Mouse (Mus musculus) right cerebral cortex, adult 18-20 months (tissue): ENCODE data around the gene Hsd17b13.
A peak's percentile ranks its signal among the peaks of the same experiment; 100 is the strongest.
"Not testable (repeated sequence)": the region's sequence is repeated elsewhere in the genome, so short reads cannot be mapped to it uniquely, and the experiment has no call there.

Experiments
- DNase-seq: peaks from one replicate; pipeline ENCODE4 v3.0.0; 2022; ENCODE audit warnings: mixed read lengths

Hsd17b13 gene

GRCm38 (mm10) chr5:103977297-103977696 lies at the start of gene Hsd17b13:
Gene Hsd17b13, minus strand, starts transcription at chr5:103977410.
- DNase-seq = no peak

- no peak for DNase-seq
These were observed 48.1 kb upstream of the Hsd17b13 start for GRCm38 (mm10) chr5:104025245-104025854.

- DNase-seq = no peak
These were observed 47.6 kb upstream of the Hsd17b13 start for GRCm38 (mm10) chr5:104024762-104025161.

DNA sequence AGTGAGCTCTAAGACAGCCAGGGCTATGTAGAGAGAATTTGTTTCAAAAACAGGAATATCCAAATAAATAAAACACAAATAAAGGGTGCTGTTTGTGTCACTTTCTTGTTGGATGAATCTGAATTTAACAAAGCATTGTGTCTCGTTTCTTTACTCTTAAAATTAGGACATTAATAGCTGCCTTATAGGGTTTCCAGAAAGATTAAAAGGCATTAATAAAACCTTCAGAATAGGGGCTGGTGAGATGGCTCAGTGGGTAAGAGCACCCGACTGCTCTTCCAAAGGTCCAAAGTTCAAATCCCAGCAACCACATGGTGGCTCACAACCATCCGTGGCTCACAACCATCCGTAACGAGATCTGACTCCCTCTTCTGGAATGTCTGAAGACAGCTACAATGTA lies 47.0 kb upstream of the Hsd17b13 start:
- not testable (repeated sequence) for DNase-seq

- no peak for DNase-seq
These were observed 46.2 kb upstream of the Hsd17b13 start for GRCm38 (mm10) chr5:104023289-104024020.

DNA sequence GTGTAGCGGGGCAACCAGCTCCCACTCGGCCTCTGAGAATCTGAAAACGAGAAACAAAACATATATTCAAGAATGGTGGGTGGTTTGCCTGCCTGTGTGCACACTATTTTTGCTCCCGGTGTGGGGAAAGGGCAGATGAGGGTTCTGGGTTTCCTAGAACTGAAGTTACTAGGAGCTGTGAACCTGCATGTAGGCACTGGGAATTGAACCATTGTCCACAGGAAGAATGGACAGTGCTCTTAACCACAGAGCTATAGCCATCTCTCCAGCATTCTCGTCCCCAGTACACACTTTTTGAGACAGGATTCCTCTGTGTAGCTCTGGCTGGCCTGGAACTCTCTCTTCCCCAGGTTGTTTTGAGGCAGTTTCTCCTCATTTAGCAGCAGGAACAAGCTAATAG lies 45.3 kb upstream of the Hsd17b13 start:
- DNase-seq = no peak

GRCm38 (mm10) chr5:104021597-104022378 lies 44.6 kb upstream of the Hsd17b13 start, which contains the start of gene Hsd17b11:
Gene Hsd17b11, minus strand, starts transcription at chr5:104021919.
- DNase-seq = peak; percentile 71

GRCm38 (mm10) chr5:104011419-104011818 lies 34.2 kb upstream of the Hsd17b13 start:
- DNase-seq = no peak

DNA sequence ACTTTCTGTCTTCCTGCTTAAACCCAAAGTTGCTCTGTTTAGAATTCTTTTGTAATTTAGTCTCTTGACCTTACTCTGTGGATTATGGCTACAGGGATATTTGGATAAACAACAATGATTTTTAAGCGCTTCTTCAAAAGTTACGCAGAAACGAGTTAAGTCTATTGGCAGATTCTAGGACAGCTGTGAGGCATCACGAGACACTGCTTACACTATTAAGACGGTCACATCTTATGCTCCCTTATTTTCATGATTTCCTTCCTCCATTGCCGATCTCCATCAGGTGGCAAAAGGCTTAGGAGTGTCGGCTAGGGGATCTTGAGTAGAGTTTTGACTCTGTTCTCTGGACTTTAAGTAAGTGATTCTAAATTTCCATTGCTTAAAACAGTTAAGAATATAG lies 33.1 kb upstream of the Hsd17b13 start:
- DNase-seq = no peak

DNA sequence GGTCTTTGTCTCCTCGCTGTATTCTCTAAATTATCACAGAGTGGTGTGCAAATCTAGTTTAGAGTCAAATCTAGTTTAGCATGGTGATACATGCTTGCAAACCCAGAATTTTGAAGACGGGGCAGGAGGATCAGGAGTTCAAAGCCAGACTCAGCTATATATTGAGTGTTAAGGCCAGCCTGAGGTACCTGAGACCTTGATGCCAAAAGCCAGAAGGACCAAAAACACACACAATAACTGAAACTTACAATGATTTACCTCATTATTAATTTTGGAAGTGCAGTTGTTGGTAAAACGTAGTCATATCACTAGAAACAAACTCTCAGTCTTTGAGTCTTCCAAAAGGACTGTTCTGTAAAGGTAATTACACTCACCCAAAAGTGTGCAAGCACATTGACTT lies 32.2 kb upstream of the Hsd17b13 start:
- DNase-seq = no peak

GRCm38 (mm10) chr5:104007801-104008200 lies 30.6 kb upstream of the Hsd17b13 start:
- no peak for DNase-seq

GRCm38 (mm10) chr5:104006811-104007210 lies 29.6 kb upstream of the Hsd17b13 start:
- DNase-seq = no peak

- DNase-seq = no peak
These were observed 26.7 kb upstream of the Hsd17b13 start for GRCm38 (mm10) chr5:104003955-104004354.

GRCm38 (mm10) chr5:104003256-104003931 lies 26.2 kb upstream of the Hsd17b13 start:
- DNase-seq = no peak

DNA sequence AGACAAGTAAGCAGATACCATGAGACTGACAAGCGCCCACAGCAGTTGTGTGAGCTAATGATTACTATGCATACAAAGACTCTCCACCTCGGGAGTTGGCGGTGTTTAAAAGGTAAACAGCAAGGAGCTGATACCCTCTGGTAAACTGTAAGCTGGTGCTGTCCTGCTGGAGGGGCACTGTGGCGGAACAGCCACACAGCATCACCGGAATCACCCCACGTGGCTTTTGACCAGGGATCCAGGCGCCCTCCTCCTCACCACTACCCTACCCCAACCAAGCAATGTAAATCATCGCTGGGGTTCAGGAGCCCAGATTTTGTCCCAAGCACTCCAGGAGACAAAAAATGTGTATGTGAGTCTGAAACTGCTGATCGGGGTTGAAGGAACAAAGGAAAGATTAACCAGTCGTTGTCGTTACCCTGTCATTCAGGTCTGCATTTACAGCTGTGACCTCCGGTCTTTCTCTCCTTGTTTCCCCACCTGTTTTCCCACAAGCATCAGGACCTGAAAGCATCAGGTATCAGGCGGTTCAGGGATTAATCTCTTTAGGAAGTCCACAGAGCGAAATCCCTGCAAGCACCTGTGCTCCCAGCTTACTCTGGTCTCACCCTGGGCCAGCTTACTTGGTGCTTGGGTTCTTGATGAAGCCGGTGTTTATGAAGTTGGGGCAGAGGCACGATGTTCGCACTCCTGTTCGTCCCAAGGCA lies 25.5 kb upstream of the Hsd17b13 start:
- DNase-seq = no peak

DNA sequence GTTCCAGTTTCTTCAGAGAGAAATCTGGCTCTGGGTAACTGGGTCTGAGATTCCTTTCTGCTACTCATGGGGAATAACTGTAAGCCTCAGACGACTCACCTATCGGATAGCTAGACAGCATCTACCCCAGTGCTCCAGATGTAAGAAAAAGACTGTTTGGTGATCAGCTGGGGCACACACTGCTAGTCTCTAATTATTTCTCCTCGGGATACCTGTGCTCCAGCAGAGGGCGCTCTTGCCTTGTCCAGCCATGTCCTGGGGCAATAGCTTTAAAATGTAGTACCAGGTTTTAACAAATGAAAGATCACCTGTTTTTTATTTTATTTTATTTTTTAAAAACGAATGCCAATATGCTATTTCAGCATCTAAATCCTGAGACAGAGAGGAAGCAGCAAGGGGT lies 22.5 kb upstream of the Hsd17b13 start:
- peak; percentile 76 for DNase-seq

DNA sequence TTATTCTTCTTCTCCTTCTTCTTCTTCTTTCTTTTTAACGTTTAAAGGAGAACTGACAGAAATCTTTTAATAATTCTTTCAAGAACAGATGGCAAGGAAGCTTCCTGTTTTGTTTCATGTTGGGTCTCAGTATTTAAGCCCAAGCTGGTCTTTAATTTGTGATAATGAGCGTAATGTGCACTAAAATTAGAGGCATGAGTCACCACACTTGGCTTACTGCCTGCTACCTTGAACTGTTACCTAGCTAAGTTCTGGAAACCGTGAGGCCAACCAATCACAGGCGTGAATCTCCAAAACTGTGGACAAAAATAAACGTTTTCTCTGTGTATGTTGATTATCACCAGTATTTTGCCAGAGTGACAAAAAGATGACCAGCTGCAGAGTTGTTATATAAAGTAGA lies 21.5 kb upstream of the Hsd17b13 start:
- peak; percentile 14 for DNase-seq

DNA sequence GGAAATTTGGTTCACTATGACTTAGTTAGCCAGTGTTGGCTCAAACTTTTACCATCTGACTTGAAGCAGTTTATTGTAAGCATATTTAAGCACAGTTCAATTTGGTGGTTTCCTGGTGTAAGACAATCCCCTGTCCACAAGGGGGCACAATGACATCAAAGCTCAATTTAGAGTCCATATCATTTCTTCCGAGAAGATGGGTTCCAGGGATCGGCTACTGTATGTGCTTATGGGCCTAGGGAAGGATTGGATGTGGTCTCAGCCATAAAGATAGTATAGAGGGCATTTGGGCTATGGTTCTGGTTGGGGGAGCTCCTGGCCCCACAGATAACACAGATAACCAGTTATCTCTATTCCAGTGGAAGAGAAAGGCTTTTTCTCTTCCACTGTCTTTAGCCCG lies 18.0 kb upstream of the Hsd17b13 start:
- peak; percentile 19 for DNase-seq

DNA sequence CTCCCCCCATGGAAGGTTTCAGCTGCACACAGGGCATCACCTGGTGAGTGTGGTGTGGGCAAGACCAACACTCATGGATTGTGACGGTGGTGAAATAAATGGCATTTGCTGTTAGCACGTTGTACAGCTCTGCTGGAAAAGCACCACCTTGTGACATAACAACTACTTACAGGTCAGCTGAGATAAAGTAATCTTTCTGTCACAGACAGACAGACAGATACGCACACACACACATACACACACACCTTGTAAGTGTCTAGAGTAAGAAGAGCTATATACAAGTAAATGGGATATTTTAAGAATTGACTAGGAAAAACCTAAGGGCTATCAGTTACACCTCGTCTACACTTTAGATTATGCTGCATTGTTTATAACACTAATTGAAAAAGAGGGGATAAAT lies 17.5 kb upstream of the Hsd17b13 start:
- DNase-seq = no peak

- DNase-seq = no peak
These were observed 16.4 kb upstream of the Hsd17b13 start for GRCm38 (mm10) chr5:103993601-103994000.

DNA sequence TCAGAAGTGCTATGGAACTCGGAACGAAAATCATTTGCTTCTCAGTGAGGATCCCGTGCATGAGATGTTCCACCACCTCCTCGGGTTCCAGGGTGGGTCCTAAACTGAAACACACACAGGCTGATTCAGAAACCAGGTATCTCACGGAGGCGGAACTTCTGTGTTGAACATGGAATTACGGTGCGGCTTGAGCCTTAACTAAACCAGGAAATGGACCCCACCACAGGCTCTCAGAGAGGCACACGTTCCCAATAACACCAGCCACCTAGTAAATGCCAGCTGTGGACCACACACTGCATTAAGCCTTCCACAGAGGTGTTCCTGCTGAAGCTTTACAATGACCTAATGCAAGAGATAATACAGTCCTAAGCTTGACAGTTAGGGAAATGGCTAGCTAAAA lies 15.6 kb upstream of the Hsd17b13 start:
- no peak for DNase-seq
